Mouse (Mus musculus): ENCODE data around the gene Sod1.

DNA sequence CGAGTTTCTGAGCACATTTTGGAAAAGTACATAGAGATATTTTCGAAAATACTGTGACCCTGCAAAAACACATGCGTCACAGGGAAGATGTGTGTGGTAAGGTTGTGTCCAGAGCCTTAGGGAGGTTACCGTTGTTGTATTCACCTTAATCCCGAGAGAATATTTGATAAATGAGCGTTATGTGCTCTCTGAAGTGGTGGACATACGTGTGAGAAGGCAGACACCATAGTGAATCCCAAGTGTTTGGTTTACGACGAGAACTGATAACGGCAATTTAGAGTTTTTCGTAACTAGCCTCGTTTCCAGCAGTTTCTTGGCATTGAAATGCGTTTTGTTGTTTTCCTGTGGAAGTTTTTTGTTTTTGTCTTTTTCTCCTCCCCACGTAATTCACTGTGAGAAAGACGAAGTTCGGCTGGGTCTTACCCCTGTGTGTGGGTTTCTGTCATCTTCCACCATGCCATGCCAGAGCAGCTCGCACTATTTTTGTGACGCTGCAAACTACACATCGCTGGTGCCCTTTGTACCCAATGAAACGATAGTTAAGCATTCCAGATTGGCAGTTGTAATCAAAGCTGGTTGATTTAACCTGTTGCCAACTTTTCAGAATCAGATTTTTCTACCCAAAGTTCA is 1.0 kb downstream of the Sod1 start:
- TF ChIP-seq CTCF (IDR thresholded peaks at IDR 0.05; ENCODE audit: insufficient read depth, low read depth, low read length) (no peak), POLR2A (IDR thresholded peaks at IDR 0.05; ENCODE audit: insufficient read depth, low read depth, low read length) (no peak)
